In genomic region chr1:193928607-193929006, GRCm38 (mm10) we compare ENCODE assay signal across 14 mouse cellular contexts.
"Had no signal": no experiment of that assay in that cellular context is flagged by ENCODE, and none has a peak within 500 bp of the region (broad histone marks: within the 10 kb centered on the region; RNA-seq: fewer than 3 reads in every experiment).

No protein-coding gene starts in this region.

- H3K4me3 ChIP-seq: layer of hippocampus, adult 2 months; limb, embryonic 12.5 days; liver, embryonic 13.5 days; midbrain, embryonic 13.5 days; stomach, embryonic 15.5 days had no signal

- H3K4me2 ChIP-seq: limb, embryonic 12.5 days; liver, embryonic 13.5 days; midbrain, embryonic 13.5 days; stomach, embryonic 15.5 days had no signal

- H3K27me3 ChIP-seq: limb, embryonic 12.5 days; liver, embryonic 13.5 days; midbrain, embryonic 13.5 days; stomach, embryonic 15.5 days had no signal

- ATAC-seq: inflammation-experienced regulatory T-cells, adult 6 months; intestine, postnatal 0 days; midbrain, embryonic 13.5 days had no signal

- H3K9me3 ChIP-seq: limb, embryonic 12.5 days; liver, embryonic 13.5 days; midbrain, embryonic 13.5 days; stomach, embryonic 15.5 days had no signal

- DNase-seq: kidney, postnatal 10 days; kidney, postnatal 4 days; liver, embryonic 13.5 days; lung, adult 2 months; lung, postnatal 14 days; retina, postnatal 1 day; thymus, postnatal 36 days had no signal

- H3K4me1 ChIP-seq: limb, embryonic 12.5 days; liver, embryonic 13.5 days; midbrain, embryonic 13.5 days; stomach, embryonic 15.5 days had no signal

- H3K27ac ChIP-seq: layer of hippocampus, adult 2 months; limb, embryonic 12.5 days; liver, embryonic 13.5 days; macrophage; midbrain, embryonic 13.5 days; stomach, embryonic 15.5 days had no signal

- H3K36me3 ChIP-seq: limb, embryonic 12.5 days; liver, embryonic 13.5 days; midbrain, embryonic 13.5 days; stomach, embryonic 15.5 days had no signal

- H3K9ac ChIP-seq: limb, embryonic 12.5 days; liver, embryonic 13.5 days; midbrain, embryonic 13.5 days; stomach, embryonic 15.5 days had no signal
